Mouse (Mus musculus) spleen, postnatal 36 days (tissue): ENCODE measurements around the gene Gulp1.

Experiments used
- DNase-seq, 2 experiments: peaks; one replicate each; pipeline ENCODE4 v3.0.0; 2022; ENCODE audit warnings: low spot score in 2 of 2, mixed read lengths in 1 of 2

Gene Gulp1

GRCm38 (mm10) chr1:44551461-44552370 is at the start of gene Gulp1:
Gene Gulp1, plus strand, starts transcription at chr1:44551511.
- peak in 1 of 2 experiments; percentile 4 for DNase-seq

GRCm38 (mm10) chr1:44550261-44550660 is 1.1 kb upstream of the Gulp1 start:
- DNase-seq = no peak

GRCm38 (mm10) chr1:44552371-44552841 is 1.1 kb downstream of the Gulp1 start:
- no peak for DNase-seq

GRCm38 (mm10) chr1:44553166-44553898 is 2.0 kb downstream of the Gulp1 start:
- DNase-seq = no peak

GRCm38 (mm10) chr1:44567431-44567830 is 16.1 kb downstream of the Gulp1 start:
- DNase-seq = no peak

GRCm38 (mm10) chr1:44568296-44568695 is 17.0 kb downstream of the Gulp1 start:
- DNase-seq = no peak

GRCm38 (mm10) chr1:44576001-44576400 is 24.7 kb downstream of the Gulp1 start:
- no peak for DNase-seq

- DNase-seq = no peak
Measured at GRCm38 (mm10) chr1:44576610-44577009, 25.3 kb downstream of the Gulp1 start.

- no peak for DNase-seq
Measured at GRCm38 (mm10) chr1:44580390-44580789, 29.1 kb downstream of the Gulp1 start.

GRCm38 (mm10) chr1:44584886-44585385 is 33.6 kb downstream of the Gulp1 start:
- DNase-seq = no peak

GRCm38 (mm10) chr1:44591742-44592141 is 40.4 kb downstream of the Gulp1 start:
- DNase-seq = no peak

GRCm38 (mm10) chr1:44593109-44593508 is 41.8 kb downstream of the Gulp1 start:
- no peak for DNase-seq

GRCm38 (mm10) chr1:44598312-44598711 is 47.0 kb downstream of the Gulp1 start:
- DNase-seq = no peak

GRCm38 (mm10) chr1:44613294-44614041 is 62.2 kb downstream of the Gulp1 start:
- no peak for DNase-seq

GRCm38 (mm10) chr1:44618751-44619150 is 67.4 kb downstream of the Gulp1 start:
- no peak for DNase-seq

GRCm38 (mm10) chr1:44634481-44634880 is 83.2 kb downstream of the Gulp1 start:
- DNase-seq = no peak

GRCm38 (mm10) chr1:44645678-44646276 is 94.5 kb downstream of the Gulp1 start:
- DNase-seq = no peak

GRCm38 (mm10) chr1:44678974-44679373 is 127.7 kb downstream of the Gulp1 start:
- no peak for DNase-seq

- no peak for DNase-seq
Measured at GRCm38 (mm10) chr1:44679415-44679814, 128.1 kb downstream of the Gulp1 start.

- no peak for DNase-seq
Measured at GRCm38 (mm10) chr1:44682556-44682955, 131.2 kb downstream of the Gulp1 start.

GRCm38 (mm10) chr1:44683723-44684122 is 132.4 kb downstream of the Gulp1 start:
- no peak for DNase-seq
